Mouse (Mus musculus): ENCODE results near the gene Kif16b. TPM values are rescaled to one million over a fixed set of nuclear protein-coding genes. Genes with fewer than 3 reads are reported as not detected.
"Not testable (repeated sequence)": the region's sequence is repeated elsewhere in the genome, so short reads cannot be mapped to it uniquely, and the experiment has no call there.

Gene Kif16b
- polyA plus RNA-seq, 1 experiment from 2014 or later = 4.3 TPM

- Histone ChIP-seq H3K27me3 (no peaks in the 10 kb centered on the region), H3K9ac (no peak overlapping the region), H3K4me1 (replicated peaks) (peaks cover 41% of the 10 kb centered on the region), H3K36me3 (no peaks in the 10 kb centered on the region), H3K4me2 (no peak overlapping the region), H3K9me3 (no peaks in the 10 kb centered on the region), H3K27ac (replicated peaks) (0 out of 2 replicates have a peak overlapping the region, but pooled peaks have one; percentile 29), H3K4me3 (no peak overlapping the region)
- 59% methylated on average over 17 of the region's 17 CpGs for WGBS
- ATAC-seq (ENCODE audit: low read depth) = peak; percentile 23; the same call in 1 of the 2 replicates
Observed at GRCm38 (mm10) chr2:142596176-142597170, 304.9 kb downstream of the Kif16b start.

- H3K4me1 ChIP-seq (replicated peaks) = peaks cover 29% of the 10 kb centered on the region
- H3K4me2 ChIP-seq = no peak overlapping the region
- H3K4me3 ChIP-seq = no peak overlapping the region
- H3K36me3 ChIP-seq = no peaks in the 10 kb centered on the region
- H3K27me3 ChIP-seq = no peaks in the 10 kb centered on the region
- H3K9ac ChIP-seq = no peak overlapping the region
- ATAC-seq (ENCODE audit: low read depth) = no peak
- H3K27ac ChIP-seq (replicated peaks) = peak overlapping the region; percentile 86; the same call in 1 of the 2 replicates
- no peaks in the 10 kb centered on the region for H3K9me3 ChIP-seq
Observed at GRCm38 (mm10) chr2:142590938-142591337, 310.4 kb downstream of the Kif16b start.

GRCm38 (mm10) chr2:142590284-142590724 lies 311.0 kb downstream of the Kif16b start:
- peak; percentile 25 for ATAC-seq (ENCODE audit: low read depth)
- Histone ChIP-seq H3K4me1 (replicated peaks) (peaks cover 29% of the 10 kb centered on the region), H3K4me3 (no peak overlapping the region), H3K9ac (no peak overlapping the region), H3K4me2 (peak overlapping the region; percentile 27; the same call in 1 of the 2 replicates), H3K27ac (replicated peaks) (peak overlapping the region; percentile 86), H3K9me3 (no peaks in the 10 kb centered on the region), H3K36me3 (no peaks in the 10 kb centered on the region), H3K27me3 (no peaks in the 10 kb centered on the region)
- 10% methylated on average over 6 of the region's 6 CpGs for WGBS

- H3K4me3 ChIP-seq = no peak overlapping the region
- no peaks in the 10 kb centered on the region for H3K36me3 ChIP-seq
- no peaks in the 10 kb centered on the region for H3K9me3 ChIP-seq
- 16% methylated on average over 14 of the region's 14 CpGs for WGBS
- peak overlapping the region; percentile 86 for H3K27ac ChIP-seq (replicated peaks)
- no peak overlapping the region; the same call in 1 of the 2 replicates for H3K9ac ChIP-seq
- ATAC-seq (ENCODE audit: low read depth) = peak; percentile 81
- peak overlapping the region; percentile 27 for H3K4me2 ChIP-seq
- H3K4me1 ChIP-seq (replicated peaks) = peaks cover 29% of the 10 kb centered on the region
- no peaks in the 10 kb centered on the region for H3K27me3 ChIP-seq
Observed at GRCm38 (mm10) chr2:142589403-142590283, 311.7 kb downstream of the Kif16b start.

- no peaks in the 10 kb centered on the region for H3K36me3 ChIP-seq
- WGBS = 91% methylated on average over 5 of the region's 5 CpGs
- H3K4me1 ChIP-seq (replicated peaks) = peaks cover 26% of the 10 kb centered on the region
- H3K4me2 ChIP-seq = no peak overlapping the region
- no peaks in the 10 kb centered on the region for H3K27me3 ChIP-seq
- H3K9me3 ChIP-seq = no peaks in the 10 kb centered on the region
- no peak for ATAC-seq (ENCODE audit: low read depth)
- H3K27ac ChIP-seq (replicated peaks) = no peak overlapping the region
- no peak overlapping the region for H3K4me3 ChIP-seq
- H3K9ac ChIP-seq = no peak overlapping the region
Observed at GRCm38 (mm10) chr2:142585845-142586244, 315.5 kb downstream of the Kif16b start.

- Histone ChIP-seq H3K4me1 (replicated peaks) (peaks cover 18% of the 10 kb centered on the region), H3K9ac (no peak overlapping the region), H3K4me3 (no peak overlapping the region), H3K27ac (replicated peaks) (no peak overlapping the region), H3K9me3 (no peaks in the 10 kb centered on the region), H3K27me3 (no peaks in the 10 kb centered on the region), H3K4me2 (no peak overlapping the region), H3K36me3 (no peaks in the 10 kb centered on the region)
- 85% methylated on average over 11 of the region's 11 CpGs for WGBS
- ATAC-seq (ENCODE audit: low read depth) = no peak
Observed at GRCm38 (mm10) chr2:142584851-142585737, 316.2 kb downstream of the Kif16b start.

- H3K4me2 ChIP-seq = no peak overlapping the region
- H3K27me3 ChIP-seq = no peaks in the 10 kb centered on the region
- H3K9ac ChIP-seq = no peak overlapping the region
- H3K27ac ChIP-seq (replicated peaks) = no peak overlapping the region
- no peak for ATAC-seq (ENCODE audit: low read depth)
- H3K9me3 ChIP-seq = no peaks in the 10 kb centered on the region
- no peaks in the 10 kb centered on the region for H3K4me1 ChIP-seq (replicated peaks)
- H3K36me3 ChIP-seq = no peaks in the 10 kb centered on the region
- H3K4me3 ChIP-seq = no peak overlapping the region
Observed at GRCm38 (mm10) chr2:142580449-142580848, 320.9 kb downstream of the Kif16b start.

GRCm38 (mm10) chr2:142577414-142577813 lies 323.9 kb downstream of the Kif16b start:
- whole genome bisulfite sequencing = 69% methylated on average over 9 of the region's 9 CpGs
- not testable (repeated sequence) for H3K27me3 ChIP-seq; H3K4me3 ChIP-seq; ATAC-seq (ENCODE audit: low read depth); H3K9me3 ChIP-seq; H3K27ac ChIP-seq (replicated peaks); H3K9ac ChIP-seq; H3K4me1 ChIP-seq (replicated peaks); H3K4me2 ChIP-seq; H3K36me3 ChIP-seq

GRCm38 (mm10) chr2:142569771-142570170 lies 331.6 kb downstream of the Kif16b start:
- ATAC-seq (ENCODE audit: low read depth) = no peak
- no peak overlapping the region for H3K4me3 ChIP-seq
- H3K27ac ChIP-seq (replicated peaks) = no peak overlapping the region
- no peak overlapping the region for H3K4me2 ChIP-seq
- H3K36me3 ChIP-seq = no peaks in the 10 kb centered on the region
- WGBS = 71% methylated on average over 8 of the region's 8 CpGs
- no peaks in the 10 kb centered on the region for H3K27me3 ChIP-seq
- no peaks in the 10 kb centered on the region for H3K4me1 ChIP-seq (replicated peaks)
- no peaks in the 10 kb centered on the region for H3K9me3 ChIP-seq
- H3K9ac ChIP-seq = no peak overlapping the region
